Mouse (Mus musculus) spleen, adult 12 weeks (tissue): Measurements from ENCODE around the gene Lag3.

Experiments
- DNase-seq: peaks from one replicate; pipeline ENCODE4 v3.0.0; 2022; ENCODE audit warnings: low spot score

Gene Lag3

GRCm38 (mm10) chr6:124911533-124912218, at the start of gene Lag3:
Lag3 (minus strand) TSS chr6:124911705.
- no peak for DNase-seq

- no peak for DNase-seq
Observed at GRCm38 (mm10) chr6:124961021-124961420, 49.5 kb upstream of the Lag3 start.

GRCm38 (mm10) chr6:124959960-124960359, 48.5 kb upstream of the Lag3 start:
- DNase-seq = no peak

GRCm38 (mm10) chr6:124958127-124958526, 46.6 kb upstream of the Lag3 start:
- no peak for DNase-seq

- no peak for DNase-seq
Observed at GRCm38 (mm10) chr6:124955212-124955611, 43.7 kb upstream of the Lag3 start.

- DNase-seq = no peak
Observed at GRCm38 (mm10) chr6:124953991-124954715, 42.6 kb upstream of the Lag3 start.

GRCm38 (mm10) chr6:124943526-124943925, 32.0 kb upstream of the Lag3 start:
- no peak for DNase-seq

- DNase-seq = no peak
Observed at GRCm38 (mm10) chr6:124941679-124942078, 30.2 kb upstream of the Lag3 start.

- DNase-seq = no peak
Observed at GRCm38 (mm10) chr6:124938554-124938953, 27.0 kb upstream of the Lag3 start.

- no peak for DNase-seq
Observed at GRCm38 (mm10) chr6:124937493-124937892, 26.0 kb upstream of the Lag3 start.

- no peak for DNase-seq
Observed at GRCm38 (mm10) chr6:124936681-124937080, 25.2 kb upstream of the Lag3 start.

GRCm38 (mm10) chr6:124934670-124935069, 23.2 kb upstream of the Lag3 start:
- no peak for DNase-seq

GRCm38 (mm10) chr6:124933127-124933526, 21.6 kb upstream of the Lag3 start:
- no peak for DNase-seq

GRCm38 (mm10) chr6:124932314-124932695, 20.8 kb upstream of the Lag3 start:
- no peak for DNase-seq

- no peak for DNase-seq
Observed at GRCm38 (mm10) chr6:124931525-124932313, 20.2 kb upstream of the Lag3 start.

GRCm38 (mm10) chr6:124930754-124931524, 19.4 kb upstream of the Lag3 start, which contains the start of gene Mlf2:
Mlf2 (plus strand) TSS chr6:124931386.
- DNase-seq = peak; percentile 95

- no peak for DNase-seq
Observed at GRCm38 (mm10) chr6:124930231-124930630, 18.7 kb upstream of the Lag3 start.

GRCm38 (mm10) chr6:124925941-124926340, 14.4 kb upstream of the Lag3 start:
- no peak for DNase-seq

- no peak for DNase-seq
Observed at GRCm38 (mm10) chr6:124925173-124925793, 13.8 kb upstream of the Lag3 start.

GRCm38 (mm10) chr6:124921539-124921938, 10.0 kb upstream of the Lag3 start:
- no peak for DNase-seq

- no peak for DNase-seq
Observed at GRCm38 (mm10) chr6:124920318-124921085, 9.0 kb upstream of the Lag3 start.
